Mouse (Mus musculus): Measurements from ENCODE around the gene Kcnmb1.

GRCm38 (mm10) chr11:33939456-33940113 is 23.2 kb upstream of the Kcnmb1 start:
- TF ChIP-seq CTCF (IDR thresholded peaks at IDR 0.05; ENCODE audit: borderline replicate concordance, extremely low read depth, insufficient read depth, insufficient read length): no peak
- no peak for TF ChIP-seq POLR2A (IDR thresholded peaks at IDR 0.05; ENCODE audit: borderline replicate concordance, extremely low read depth, insufficient read depth, insufficient read length, poor library complexity, severe bottlenecking)

Measured in brain, embryonic 14.5 days (tissue).